Mouse (Mus musculus) hindbrain, embryonic 14.5 days (tissue): ENCODE measurements at regions not wholly inside any gene's neighbourhood (a gene's known extent, or its start where the extent isn't known, plus 50 kb on each side); places are given as distances from the start of the nearest gene placed in this dataset.

Experiments
- ATAC-seq: fragments of 200-750 bp; cut with Nextera tagmentation; 2 replicates; pipeline ENCODE4 v1.8.0; 2017; ENCODE audit warnings: moderate number of reproducible peaks, mild to moderate bottlenecking, moderate TSS enrichment, moderate library complexity; ENCODE audit not compliant: low FRiP score
- DNase-seq: peaks from one replicate; pipeline ENCODE4 v3.0.0-alpha.2; 2015; ENCODE audit warnings: low spot score
- H3K27ac ChIP-seq: fragments of 300-500 bp; sonication (generic); 2 replicates; pipeline ENCODE4 v1.5.1; 2014; ENCODE audit warnings: mild to moderate bottlenecking, moderate library complexity
- H3K27me3 ChIP-seq: fragments of 300-500 bp; sonication (generic); 2 replicates; pipeline ENCODE4 v1.6.1; 2014; ENCODE audit warnings: mild to moderate bottlenecking, low read length, mixed read lengths; ENCODE audit not compliant: control insufficient read depth, insufficient read depth
- H3K36me3 ChIP-seq: fragments of 300-500 bp; sonication (generic); replicated peaks from 2 replicates; pipeline ENCODE4 v1.6.1; 2014; ENCODE audit not compliant: control insufficient read depth, insufficient read depth
- H3K4me1 ChIP-seq: fragments of 300-500 bp; sonication (generic); replicated peaks from 2 replicates; pipeline ENCODE4 v1.6.1; 2014; ENCODE audit warnings: antibody characterized with exemption, low read length, mixed read lengths; ENCODE audit not compliant: control insufficient read depth, insufficient read depth
- H3K4me2 ChIP-seq: fragments of 300-500 bp; sonication (generic); replicated peaks from 2 replicates; pipeline ENCODE4 v1.6.1; 2014; ENCODE audit warnings: mild to moderate bottlenecking, moderate library complexity
- H3K4me3 ChIP-seq: fragments of 300-500 bp; sonication (generic); replicated peaks from 2 replicates; pipeline ENCODE4 v1.5.1; 2014; ENCODE audit warnings: mild to moderate bottlenecking, low read length
- H3K9ac ChIP-seq: fragments of 300-500 bp; sonication (generic); 2 replicates; pipeline ENCODE4 v1.6.1; 2014
- H3K9me3 ChIP-seq: fragments of 300-500 bp; sonication (generic); 2 replicates; pipeline ENCODE4 v1.6.1; 2016; ENCODE audit warnings: low read length; ENCODE audit not compliant: control insufficient read depth
- WGBS: fragments of 180-500 bp; shearing (Covaris S2); extraction: QIAGEN DNeasy Blood & Tissue Kit; methylation state at CpG from one replicate; pipeline ENCODE4 v1.1.7; 2014; 5-methylcytosine and 5-hydroxymethylcytosine counted together

- no peaks in the 10 kb centered on the region for H3K36me3 ChIP-seq
- H3K9ac ChIP-seq, result no peak overlapping the region
- H3K9me3 ChIP-seq, result no peaks in the 10 kb centered on the region
- no peaks in the 10 kb centered on the region for H3K27me3 ChIP-seq
- H3K4me2 ChIP-seq, result no peak overlapping the region
- no peak overlapping the region for H3K4me3 ChIP-seq
- no peak for DNase-seq
- H3K4me1 ChIP-seq, result no peaks in the 10 kb centered on the region
- ATAC-seq, result no peak
- 97% methylated on average over 2 of the region's 2 CpGs for WGBS
- H3K27ac ChIP-seq, result no peak overlapping the region
These were observed 1100.8 kb upstream of the Gm7489 start for GRCm38 (mm10) chr15:52783940-52784339.

- 83% methylated on average over 3 of the region's 3 CpGs for WGBS
- DNase-seq (no peak), ATAC-seq (no peak)
- Histone ChIP-seq H3K36me3 (no peaks in the 10 kb centered on the region), H3K27me3 (no peaks in the 10 kb centered on the region), H3K9me3 (no peaks in the 10 kb centered on the region), H3K27ac (no peak overlapping the region), H3K9ac (no peak overlapping the region), H3K4me3 (no peak overlapping the region), H3K4me1 (no peaks in the 10 kb centered on the region), H3K4me2 (no peak overlapping the region)
These were observed 1099.5 kb upstream of the Gm7489 start for GRCm38 (mm10) chr15:52785196-52785595.

- Histone ChIP-seq H3K36me3 (no peaks in the 10 kb centered on the region), H3K9ac (no peak overlapping the region), H3K9me3 (no peaks in the 10 kb centered on the region), H3K27ac (no peak overlapping the region), H3K4me3 (no peak overlapping the region), H3K4me1 (no peaks in the 10 kb centered on the region), H3K27me3 (no peaks in the 10 kb centered on the region), H3K4me2 (no peak overlapping the region)
- DNase-seq (no peak), ATAC-seq (no peak)
- WGBS, result 92% methylated on average over 8 of the region's 8 CpGs
These were observed 1098.7 kb upstream of the Gm7489 start for GRCm38 (mm10) chr15:52785976-52786375.

GRCm38 (mm10) chr15:52805479-52806199 is 1079.1 kb upstream of the Gm7489 start:
- Histone ChIP-seq H3K27me3 (no peaks in the 10 kb centered on the region), H3K4me3 (no peak overlapping the region), H3K9ac (no peak overlapping the region), H3K9me3 (no peaks in the 10 kb centered on the region), H3K4me2 (no peak overlapping the region), H3K36me3 (no peaks in the 10 kb centered on the region), H3K4me1 (no peaks in the 10 kb centered on the region), H3K27ac (no peak overlapping the region)
- DNase-seq, result peak; percentile 39
- no peak for ATAC-seq
- 83% methylated on average over 4 of the region's 4 CpGs for WGBS

GRCm38 (mm10) chr15:52808622-52809021 is 1076.1 kb upstream of the Gm7489 start:
- 71% methylated on average over 3 of the region's 3 CpGs for WGBS
- DNase-seq (no peak), ATAC-seq (peak; percentile 24; the same call in 1 of the 2 replicates)
- Histone ChIP-seq H3K27ac (no peak overlapping the region), H3K4me3 (no peak overlapping the region), H3K9me3 (no peaks in the 10 kb centered on the region), H3K4me2 (no peak overlapping the region), H3K36me3 (no peaks in the 10 kb centered on the region), H3K4me1 (no peaks in the 10 kb centered on the region), H3K9ac (no peak overlapping the region), H3K27me3 (no peaks in the 10 kb centered on the region)

- no peak overlapping the region for H3K9ac ChIP-seq
These were observed 1063.9 kb upstream of the Gm7489 start for GRCm38 (mm10) chr15:52820796-52821195.

GRCm38 (mm10) chr15:52836896-52837295 is 1047.8 kb upstream of the Gm7489 start:
- no peaks in the 10 kb centered on the region for H3K9me3 ChIP-seq
- no peak for ATAC-seq
- H3K4me2 ChIP-seq, result no peak overlapping the region
- 84% methylated on average over 2 of the region's 2 CpGs for WGBS
- H3K27ac ChIP-seq, result no peak overlapping the region
- H3K4me1 ChIP-seq, result no peaks in the 10 kb centered on the region
- DNase-seq, result no peak
- H3K27me3 ChIP-seq, result no peaks in the 10 kb centered on the region
- H3K36me3 ChIP-seq, result no peaks in the 10 kb centered on the region
- H3K4me3 ChIP-seq, result no peak overlapping the region
- H3K9ac ChIP-seq, result no peak overlapping the region

More at GRCm38 (mm10) chr15:52820796-52821195, 1063.9 kb upstream of the Gm7489 start:
- Histone ChIP-seq H3K4me2 (no peak overlapping the region), H3K27me3 (no peaks in the 10 kb centered on the region), H3K4me3 (no peak overlapping the region), H3K27ac (no peak overlapping the region), H3K4me1 (no peaks in the 10 kb centered on the region), H3K36me3 (no peaks in the 10 kb centered on the region), H3K9me3 (no peaks in the 10 kb centered on the region)
- WGBS, result 91% methylated on average over 6 of the region's 6 CpGs
- DNase-seq, result no peak
- ATAC-seq, result no peak

- H3K27me3 ChIP-seq, result no peaks in the 10 kb centered on the region
- DNase-seq (no peak), ATAC-seq (no peak)
- H3K9ac ChIP-seq, result no peak overlapping the region
- H3K4me2 ChIP-seq, result no peak overlapping the region
- no peak overlapping the region for H3K27ac ChIP-seq
- H3K4me1 ChIP-seq, result no peaks in the 10 kb centered on the region
- no peaks in the 10 kb centered on the region for H3K9me3 ChIP-seq
- H3K4me3 ChIP-seq, result no peak overlapping the region
- H3K36me3 ChIP-seq, result no peaks in the 10 kb centered on the region
These were observed 1036.6 kb upstream of the Gm7489 start for GRCm38 (mm10) chr15:52848132-52848531.

GRCm38 (mm10) chr15:52858682-52859081 is 1026.0 kb upstream of the Gm7489 start:
- Histone ChIP-seq H3K4me2 (no peak overlapping the region), H3K9ac (no peak overlapping the region), H3K36me3 (no peaks in the 10 kb centered on the region), H3K4me1 (no peaks in the 10 kb centered on the region), H3K27me3 (no peaks in the 10 kb centered on the region), H3K9me3 (no peaks in the 10 kb centered on the region), H3K27ac (no peak overlapping the region), H3K4me3 (no peak overlapping the region)
- 87% methylated on average over 4 of the region's 4 CpGs for WGBS
- DNase-seq (no peak), ATAC-seq (no peak)

- H3K4me2 ChIP-seq, result no peak overlapping the region
- no peak overlapping the region for H3K9ac ChIP-seq
- no peak for ATAC-seq
- no peaks in the 10 kb centered on the region for H3K9me3 ChIP-seq
- WGBS, result 90% methylated on average over 4 of the region's 4 CpGs
- no peak for DNase-seq
- no peaks in the 10 kb centered on the region for H3K4me1 ChIP-seq
- H3K27me3 ChIP-seq, result no peaks in the 10 kb centered on the region
- H3K4me3 ChIP-seq, result no peak overlapping the region
- H3K27ac ChIP-seq, result no peak overlapping the region
- H3K36me3 ChIP-seq, result no peaks in the 10 kb centered on the region
These were observed 1021.2 kb upstream of the Gm7489 start for GRCm38 (mm10) chr15:52863494-52863893.
